Mouse (Mus musculus) stomach, embryonic 16.5 days (tissue): Measurements from ENCODE around the gene Hist2h4. TPM values are rescaled to one million over a fixed set of nuclear protein-coding genes. Genes with fewer than 3 reads are reported as not detected.

Experiments
- ATAC-seq: fragments of 200-750 bp; cut with Nextera tagmentation; 2 replicates; pipeline ENCODE4 v1.8.0; 2017; ENCODE audit warnings: moderate number of reproducible peaks, moderate TSS enrichment; ENCODE audit not compliant: insufficient read depth, low FRiP score
- H3K27ac ChIP-seq: fragments of 300-500 bp; sonication (generic); 2 replicates; pipeline ENCODE4 v1.5.1; 2014; ENCODE audit warnings: low read length
- H3K27me3 ChIP-seq: fragments of 300-500 bp; sonication (generic); 2 replicates; pipeline ENCODE4 v1.6.1; 2014; ENCODE audit warnings: low read length, control low read depth, mixed read lengths; ENCODE audit not compliant: control insufficient read depth, insufficient read depth
- H3K36me3 ChIP-seq: fragments of 300-500 bp; sonication (generic); 2 replicates; pipeline ENCODE4 v1.6.1; 2014; ENCODE audit warnings: low read length; ENCODE audit not compliant: control insufficient read depth, insufficient read depth
- H3K4me1 ChIP-seq: fragments of 300-500 bp; sonication (generic); 2 replicates; pipeline ENCODE4 v1.6.1; 2014; ENCODE audit warnings: low read length, control low read depth, mixed read lengths; ENCODE audit not compliant: control insufficient read depth, insufficient read depth
- H3K4me2 ChIP-seq: fragments of 300-500 bp; sonication (generic); 2 replicates; pipeline ENCODE4 v1.6.1; 2014; ENCODE audit warnings: low read depth, low read length, mixed read lengths
- H3K4me3 ChIP-seq: fragments of 300-500 bp; sonication (generic); replicated peaks from 2 replicates; pipeline ENCODE4 v1.5.1; 2014; ENCODE audit warnings: mild to moderate bottlenecking, low read length
- H3K9ac ChIP-seq: fragments of 300-500 bp; sonication (generic); 2 replicates; pipeline ENCODE4 v1.6.1; 2014; ENCODE audit warnings: low read length
- H3K9me3 ChIP-seq: fragments of 300-500 bp; sonication (generic); replicated peaks from 2 replicates; pipeline ENCODE4 v1.6.1; 2016; ENCODE audit warnings: low read length, control low read depth; ENCODE audit not compliant: control insufficient read depth
- whole genome bisulfite sequencing: fragments of 180-500 bp; shearing (Covaris S2); extraction: QIAGEN DNeasy Blood & Tissue Kit; methylation state at CpG from one replicate; pipeline ENCODE4 v1.1.7; 2014; 5-methylcytosine and 5-hydroxymethylcytosine counted together
- polyA plus RNA-seq: library from polyadenylated mRNA; unstranded; fragments of >200 nt; fragmentation: Nextera tagmentation; extraction: Ambion mirVana; gene quantifications from 2 replicates; pipeline ENCODE4 v1.2.1, GENCODE M21; 2015

Hist2h4 gene
- polyA plus RNA-seq, 1 experiment from 2014 or later = 7.8 TPM

DNA sequence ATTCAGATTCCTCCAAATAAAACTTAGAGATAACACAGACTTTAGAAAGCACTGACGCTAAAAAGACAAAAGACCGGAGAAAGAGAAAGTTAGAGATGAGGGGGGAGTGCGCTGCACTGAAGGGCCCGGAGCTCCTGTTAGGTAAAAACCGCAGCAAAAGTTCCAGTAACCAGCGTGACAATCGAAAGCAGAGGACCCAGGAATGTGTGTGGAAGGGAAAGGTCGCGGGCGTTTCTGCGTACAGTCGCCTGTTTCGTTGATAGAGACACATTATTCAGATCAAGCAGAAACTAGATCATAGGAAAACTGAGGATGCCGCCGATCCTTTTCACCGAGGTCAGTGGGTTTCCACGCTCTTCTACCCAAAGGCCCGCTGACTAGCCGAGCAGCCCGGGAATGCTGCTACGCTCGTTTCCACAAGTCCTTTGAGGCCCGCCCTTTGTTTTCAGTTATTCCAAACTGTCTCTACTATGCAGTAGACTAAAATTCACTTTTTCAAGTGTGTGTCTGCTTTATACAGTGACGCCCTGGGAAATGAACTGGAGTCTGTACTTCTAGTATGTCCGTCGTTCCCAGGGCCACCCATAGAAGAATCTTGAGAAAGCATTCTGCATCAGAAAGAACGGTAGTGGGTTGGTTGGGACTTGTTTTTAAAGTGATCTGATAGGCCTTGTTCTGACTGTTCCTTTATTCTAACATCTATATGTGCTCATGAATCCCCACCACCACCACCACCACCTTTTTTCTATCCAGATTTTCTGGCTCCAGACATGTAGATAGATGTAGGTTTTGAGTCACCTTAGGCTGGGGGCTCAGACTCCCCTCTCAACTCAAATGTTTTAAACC, 670 bp upstream of the Hist2h4 start:
- peak overlapping the region; percentile 99 for H3K27ac ChIP-seq
- ATAC-seq = no peak
- 5% methylated on average over 27 of the region's 27 CpGs for WGBS
- H3K9me3 ChIP-seq = no peaks in the 10 kb centered on the region
- peak overlapping the region; percentile 86 for H3K9ac ChIP-seq
- H3K27me3 ChIP-seq = no peaks in the 10 kb centered on the region
- no peaks in the 10 kb centered on the region for H3K36me3 ChIP-seq
- H3K4me2 ChIP-seq = peak overlapping the region; percentile 83
- H3K4me3 ChIP-seq = peak overlapping the region; percentile 68
- peaks cover 25% of the 10 kb centered on the region for H3K4me1 ChIP-seq

DNA sequence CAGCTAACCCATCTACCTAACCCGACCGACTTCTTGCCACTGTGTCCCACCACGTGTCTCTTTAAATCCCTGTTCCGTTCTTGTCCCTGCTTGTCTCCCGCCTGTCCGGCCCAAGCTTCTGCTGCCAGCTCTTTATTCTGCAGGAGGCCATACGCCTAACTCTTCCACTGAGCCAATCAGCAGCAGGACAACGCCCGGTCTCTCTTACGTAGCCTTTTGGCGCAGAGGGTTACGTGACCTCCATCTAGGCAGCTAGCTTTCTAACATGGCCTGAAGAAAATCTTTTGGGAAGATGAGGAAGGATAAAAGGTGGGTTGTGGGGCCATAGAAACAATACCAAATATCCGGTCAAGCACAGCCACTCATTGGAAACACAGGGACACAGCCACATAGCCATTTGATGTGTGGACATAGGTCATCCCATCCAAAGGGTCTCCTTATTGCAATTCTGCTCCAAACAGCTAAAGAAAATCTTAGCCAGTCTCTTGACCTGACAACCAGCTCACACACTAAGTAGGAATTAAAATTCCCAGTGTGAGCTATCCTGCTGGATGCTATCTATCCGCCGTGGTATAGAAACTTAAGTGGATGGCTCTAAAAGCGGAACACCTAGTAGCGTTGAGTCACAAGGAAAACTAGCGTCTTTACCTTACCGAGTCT, 765 bp downstream of the Hist2h4 start:
- peak overlapping the region; percentile 68 for H3K4me3 ChIP-seq
- peak overlapping the region; percentile 99 for H3K27ac ChIP-seq
- no peaks in the 10 kb centered on the region for H3K27me3 ChIP-seq
- no peaks in the 10 kb centered on the region for H3K36me3 ChIP-seq
- peak overlapping the region; percentile 89 for H3K9ac ChIP-seq
- under 1% methylated on average over 19 of the region's 19 CpGs for WGBS
- H3K9me3 ChIP-seq = no peaks in the 10 kb centered on the region
- peak; percentile 89 for ATAC-seq
- H3K4me2 ChIP-seq = peak overlapping the region; percentile 83
- H3K4me1 ChIP-seq = peaks cover 20% of the 10 kb centered on the region

DNA sequence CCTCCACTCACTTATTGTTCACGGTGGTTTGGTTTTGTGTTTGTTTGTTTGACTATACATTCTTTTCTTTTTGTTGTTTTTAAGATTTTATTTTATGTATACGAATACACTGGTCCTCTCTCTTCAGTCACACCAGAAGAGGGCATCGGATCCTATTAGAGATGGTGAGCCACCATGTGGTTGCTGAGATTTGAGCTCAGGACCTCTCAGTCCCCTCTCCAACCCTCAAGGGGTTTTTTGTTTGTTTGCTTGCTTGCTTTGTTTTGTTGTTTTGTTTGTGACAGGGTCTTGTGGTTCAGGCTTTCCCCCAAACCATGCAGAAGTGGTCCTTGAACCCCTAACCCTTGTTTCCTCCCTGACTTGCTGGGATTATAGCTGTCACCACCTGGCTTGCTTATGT, 1.5 kb downstream of the Hist2h4 start:
- Histone ChIP-seq H3K4me3 (peak overlapping the region; percentile 68), H3K27ac (peak overlapping the region; percentile 99), H3K36me3 (no peaks in the 10 kb centered on the region), H3K27me3 (no peaks in the 10 kb centered on the region), H3K9me3 (no peaks in the 10 kb centered on the region), H3K4me2 (peak overlapping the region; percentile 83), H3K9ac (peak overlapping the region; percentile 89), H3K4me1 (peaks cover 20% of the 10 kb centered on the region)
- ATAC-seq = no peak
- 47% methylated on average over 3 of the region's 3 CpGs for WGBS

DNA sequence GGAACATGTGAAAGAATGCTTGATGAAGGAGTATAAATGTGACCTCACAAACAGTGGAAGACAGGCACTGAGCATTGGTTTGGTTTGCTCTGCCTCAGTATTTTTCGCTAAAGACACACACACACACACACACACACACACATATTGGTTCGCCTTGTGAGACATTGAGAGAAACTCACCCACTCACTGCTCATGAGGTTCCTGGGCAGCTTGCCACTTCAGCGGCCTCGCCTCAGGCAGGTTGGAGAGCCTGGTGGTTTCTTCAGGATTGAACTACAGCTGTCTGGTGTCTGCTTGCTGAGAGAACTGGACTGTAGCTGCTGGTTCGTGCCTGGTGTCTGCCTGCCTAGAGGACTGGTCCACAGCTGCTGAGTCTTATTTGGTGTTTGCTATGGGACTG, 2.9 kb downstream of the Hist2h4 start:
- H3K4me3 ChIP-seq = no peak overlapping the region
- H3K27me3 ChIP-seq = no peaks in the 10 kb centered on the region
- no peak overlapping the region for H3K4me2 ChIP-seq
- WGBS = 90% methylated on average over 5 of the region's 5 CpGs
- H3K9me3 ChIP-seq = no peaks in the 10 kb centered on the region
- H3K27ac ChIP-seq = no peak overlapping the region
- no peak overlapping the region for H3K9ac ChIP-seq
- no peak for ATAC-seq
- H3K4me1 ChIP-seq = peaks cover 25% of the 10 kb centered on the region
- no peaks in the 10 kb centered on the region for H3K36me3 ChIP-seq

DNA sequence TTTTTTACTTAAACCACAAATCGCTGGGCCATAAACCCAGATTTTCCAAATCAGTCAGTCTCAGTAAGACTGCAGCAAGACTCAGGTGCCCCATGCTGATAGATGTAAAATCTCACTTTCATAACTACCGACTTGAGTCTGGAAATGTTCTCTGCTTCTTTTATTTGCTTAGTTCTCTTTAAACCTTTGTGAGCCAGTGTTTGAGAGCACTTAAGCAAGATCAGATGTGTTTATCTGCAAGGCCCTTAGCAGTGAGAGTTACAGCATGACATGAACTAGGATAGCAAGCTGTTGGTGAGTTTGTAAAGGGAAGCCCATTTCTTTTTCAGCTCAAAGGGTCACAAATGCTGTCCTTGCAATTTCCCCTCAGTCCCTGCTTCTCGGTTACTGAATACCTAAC, 5.9 kb downstream of the Hist2h4 start:
- Histone ChIP-seq H3K4me3 (no peak overlapping the region), H3K36me3 (no peaks in the 10 kb centered on the region), H3K9me3 (no peaks in the 10 kb centered on the region), H3K27ac (no peak overlapping the region), H3K27me3 (no peaks in the 10 kb centered on the region), H3K4me2 (no peak overlapping the region), H3K9ac (no peak overlapping the region), H3K4me1 (peaks cover 10% of the 10 kb centered on the region; the same call in 1 of the 2 replicates)
- WGBS = 63% methylated on average over 3 of the region's 3 CpGs
- no peak for ATAC-seq

DNA sequence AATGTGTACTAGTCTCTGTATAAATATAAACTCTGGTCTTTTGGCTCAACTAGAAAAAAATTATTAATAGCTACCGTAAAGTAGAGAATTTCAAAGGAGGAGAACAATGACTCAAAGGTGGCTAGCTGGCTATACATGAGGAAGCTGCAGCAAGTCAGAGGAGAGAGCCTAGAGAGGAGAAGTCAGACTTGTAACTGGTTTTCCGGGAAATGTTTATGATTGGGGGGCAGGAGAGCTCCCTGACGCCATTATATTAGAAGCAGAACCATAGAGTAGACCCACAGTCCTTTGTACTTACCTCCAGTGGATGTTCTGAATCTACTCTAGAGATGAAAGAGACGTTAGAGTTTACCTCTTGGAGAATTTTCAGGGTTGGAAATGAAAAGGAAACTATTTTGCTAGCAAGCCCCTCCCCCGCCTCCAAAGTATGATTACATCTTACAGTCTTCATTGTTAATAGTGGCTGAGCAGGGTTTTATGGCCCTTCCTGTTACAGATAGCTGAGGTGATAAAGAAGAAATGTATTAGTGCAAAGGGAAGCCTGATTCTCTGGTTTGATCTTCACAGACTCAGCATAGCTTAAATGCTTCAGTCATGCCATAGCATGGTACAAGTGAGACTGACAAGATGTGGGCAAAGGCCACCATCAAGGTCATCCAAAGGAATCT, 7.1 kb downstream of the Hist2h4 start:
- H3K4me2 ChIP-seq = 0 out of 2 replicates have a peak overlapping the region, but pooled peaks have one; percentile 6
- H3K4me3 ChIP-seq = no peak overlapping the region
- ATAC-seq = no peak
- peak overlapping the region; percentile 60; the same call in 1 of the 2 replicates for H3K27ac ChIP-seq
- no peak overlapping the region; the same call in 1 of the 2 replicates for H3K9ac ChIP-seq
- no peaks in the 10 kb centered on the region for H3K36me3 ChIP-seq
- peaks cover 4% of the 10 kb centered on the region; the same call in 1 of the 2 replicates for H3K4me1 ChIP-seq
- WGBS = 47% methylated on average over 5 of the region's 5 CpGs
- no peaks in the 10 kb centered on the region for H3K9me3 ChIP-seq
- H3K27me3 ChIP-seq = no peaks in the 10 kb centered on the region

DNA sequence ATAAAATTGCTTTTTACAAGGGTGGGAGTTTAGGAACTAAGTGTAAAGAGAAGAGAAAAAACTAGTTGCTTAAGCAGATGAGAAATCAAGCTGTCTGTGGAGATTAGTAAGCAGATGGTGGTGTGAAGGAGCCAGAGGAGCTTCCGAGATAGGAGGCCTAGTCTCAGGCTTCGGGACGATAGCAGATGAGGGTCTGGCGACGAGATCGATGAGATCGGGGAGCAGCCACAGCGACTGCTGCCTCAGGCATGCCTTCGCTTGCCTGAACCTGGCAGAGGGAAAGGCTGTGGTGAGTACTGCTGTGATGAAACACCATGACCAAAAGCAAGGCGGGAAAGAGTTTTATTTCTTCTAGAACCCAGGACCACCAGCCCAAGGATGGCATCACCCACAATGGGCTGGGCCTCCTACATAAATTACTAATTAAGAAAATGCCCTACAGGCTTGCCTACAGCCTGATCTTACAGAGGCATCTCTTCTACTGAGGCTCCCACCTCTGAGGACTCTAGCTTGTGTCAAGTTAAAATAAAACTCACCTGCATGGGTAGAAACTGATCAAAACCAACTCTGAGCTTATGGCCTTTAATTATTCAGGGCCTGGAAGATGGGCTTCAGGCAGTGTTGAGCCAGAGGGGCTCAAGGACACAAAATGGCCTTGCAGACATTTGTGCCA, 8.3 kb downstream of the Hist2h4 start:
- H3K9me3 ChIP-seq = no peaks in the 10 kb centered on the region
- 0 out of 2 replicates have a peak, but pooled peaks have one; percentile 41 for ATAC-seq
- H3K27me3 ChIP-seq = no peaks in the 10 kb centered on the region
- H3K9ac ChIP-seq = no peak overlapping the region
- H3K27ac ChIP-seq = no peak overlapping the region
- peaks cover 4% of the 10 kb centered on the region; the same call in 1 of the 2 replicates for H3K4me1 ChIP-seq
- H3K4me2 ChIP-seq = no peak overlapping the region
- no peaks in the 10 kb centered on the region for H3K36me3 ChIP-seq
- no peak overlapping the region for H3K4me3 ChIP-seq
- WGBS = 34% methylated on average over 10 of the region's 10 CpGs

DNA sequence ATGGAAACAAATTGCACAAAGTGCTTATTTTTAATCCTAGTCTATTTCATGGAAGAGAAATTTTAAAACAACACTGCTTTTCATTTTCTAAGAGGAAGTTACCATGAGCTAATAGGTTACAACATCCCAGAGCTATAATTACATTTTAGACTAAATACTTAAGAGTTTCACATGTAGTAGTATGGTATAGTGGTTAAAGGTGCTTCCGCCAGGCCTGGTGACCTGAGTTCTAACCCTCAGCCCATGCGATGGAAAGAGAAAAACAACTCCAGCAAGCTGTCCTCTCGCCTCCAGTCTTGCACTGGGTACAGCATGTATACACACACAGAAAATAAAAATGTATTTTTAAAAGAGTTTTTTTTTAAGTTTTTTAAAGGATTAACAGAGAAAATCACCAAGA, 11.3 kb downstream of the Hist2h4 start:
- Histone ChIP-seq H3K4me1 (peaks cover 18% of the 10 kb centered on the region), H3K36me3 (no peaks in the 10 kb centered on the region), H3K4me3 (no peak overlapping the region), H3K27me3 (no peaks in the 10 kb centered on the region), H3K27ac (no peak overlapping the region), H3K9me3 (no peaks in the 10 kb centered on the region), H3K4me2 (no peak overlapping the region), H3K9ac (no peak overlapping the region)
- no peak for ATAC-seq
- WGBS = 89% methylated on average over 3 of the region's 3 CpGs
